Mouse (Mus musculus): ENCODE results near the gene Parg.

GRCm38 (mm10) chr14:32317822-32318221 is 116.1 kb downstream of the Parg start:
- TF ChIP-seq ZNF384 (IDR thresholded peaks at IDR 0.05; ENCODE audit: low read depth, low read length), result peak; percentile 37; the same call in 1 of the 2 replicates
- TF ChIP-seq ZC3H11A (IDR thresholded peaks at IDR 0.05; ENCODE audit: low read depth, low read length), result no peak
- no peak for TF ChIP-seq ZKSCAN1 (IDR thresholded peaks at IDR 0.05; ENCODE audit: borderline replicate concordance, low read depth, low read length)
- no peak for TF ChIP-seq E2F4 (IDR thresholded peaks at IDR 0.05; ENCODE audit: insufficient replicate concordance, low read depth, low read length)
- no peak for TF ChIP-seq RCOR1 (conservative IDR thresholded peaks at IDR 0.05; ENCODE audit: low read depth, low read length)
- TF ChIP-seq CTCF (conservative IDR thresholded peaks at IDR 0.05 in 1 of 2, IDR thresholded peaks at IDR 0.05 in 1 of 2; ENCODE audit: low read depth in 2 of 2, low read length in 2 of 2), result no peak
- no peak for TF ChIP-seq POLR2AphosphoS2 (IDR thresholded peaks at IDR 0.05; ENCODE audit: low read depth, low read length)
- TF ChIP-seq KAT2A (IDR thresholded peaks at IDR 0.05; ENCODE audit: insufficient replicate concordance, low read length), result no peak
- TF ChIP-seq TBP (conservative IDR thresholded peaks at IDR 0.05; ENCODE audit: low read depth, low read length), result peak; percentile 84; the same call in 1 of the 2 replicates
- no peak for TF ChIP-seq CHD1 (IDR thresholded peaks at IDR 0.05; ENCODE audit: low read depth, low read length)
- TF ChIP-seq EP300 (IDR thresholded peaks at IDR 0.05; ENCODE audit: low read length), result no peak
- peak; percentile 39; the same call in 1 of the 2 replicates for TF ChIP-seq MXI1 (IDR thresholded peaks at IDR 0.05; ENCODE audit: low read depth, low read length)
- TF ChIP-seq POLR2A (IDR thresholded peaks at IDR 0.05; ENCODE audit: low read depth, low read length), result peak; percentile 79
- TF ChIP-seq HCFC1 (IDR thresholded peaks at IDR 0.05; ENCODE audit: low read depth, low read length), result peak; percentile 33
